Mouse (Mus musculus) liver, postnatal 0 days (tissue): ENCODE measurements around the gene Wnt3a.

ENCODE experiments used
- CTCF ChIP-seq: sonication (generic); IDR thresholded peaks from 2 replicates; pipeline ENCODE4 v1.5.1; 2016; ENCODE audit warnings: antibody characterized with exemption, low read depth
- EP300 ChIP-seq: IDR thresholded peaks from 2 replicates; pipeline ENCODE4 v1.6.1; 2016; ENCODE audit warnings: antibody characterized with exemption, low read depth, mild to moderate bottlenecking

GRCm38 (mm10) chr11:59226787-59227603 lies 63.6 kb downstream of the Wnt3a start:
- TF ChIP-seq EP300 = no peak
- TF ChIP-seq CTCF = no peak
